Mouse (Mus musculus): Measurements from ENCODE around the gene Pik3ip1. TPM values are rescaled to one million over a fixed set of nuclear protein-coding genes. Genes with fewer than 3 reads are reported as not detected.

The Pik3ip1 gene
- polyA plus RNA-seq, 1 experiment from 2014 or later: 14.8 TPM

- H3K4me3 ChIP-seq (replicated peaks; ENCODE audit: low read depth, low read length): peak within 1 kb of the TSS; percentile 80
- H3K36me3 ChIP-seq (ENCODE audit: insufficient read depth, low read length): peaks cover 8% of the 10 kb centered on the region; the same call in 1 of the 2 replicates
- H3K27ac ChIP-seq: peak within 1 kb of the TSS; percentile 100
- peaks cover 10% of the 10 kb centered on the region; the same call in 1 of the 2 replicates for H3K4me1 ChIP-seq (replicated peaks; ENCODE audit: insufficient read depth, low read length)
- H3K9me3 ChIP-seq (replicated peaks; ENCODE audit: low read length): no peaks in the 10 kb centered on the region
- H3K9ac ChIP-seq (ENCODE audit: low read depth, low read length): peak within 1 kb of the TSS; percentile 97
- H3K4me2 ChIP-seq (ENCODE audit: low read length): peak within 1 kb of the TSS; percentile 96
- no peaks in the 10 kb centered on the region for H3K27me3 ChIP-seq (ENCODE audit: insufficient read depth, low read length)
- WGBS: under 1% methylated on average over 41 of the region's 41 CpGs
- peak; percentile 34 for ATAC-seq (replicated peaks; ENCODE audit: low FRiP score, low read depth)
- no peak for TF ChIP-seq CTCF (IDR thresholded peaks at IDR 0.05; ENCODE audit: low read depth)
- DNase-seq (ENCODE audit: low spot score): peak; percentile 84
These were observed 41.5 kb upstream of the Pik3ip1 start, which contains the start of gene Patz1 for GRCm38 (mm10) chr11:3288521-3289301. TSS of gene Patz1 (plus strand) at chr11:3288874.

GRCm38 (mm10) chr11:3289302-3289802, 40.8 kb upstream of the Pik3ip1 start:
- peaks cover 17% of the 10 kb centered on the region for H3K4me1 ChIP-seq (replicated peaks; ENCODE audit: insufficient read depth, low read length)
- 2% methylated on average over 28 of the region's 40 CpGs for WGBS
- TF ChIP-seq CTCF (IDR thresholded peaks at IDR 0.05; ENCODE audit: low read depth): no peak
- peak overlapping the region; percentile 96 for H3K4me2 ChIP-seq (ENCODE audit: low read length)
- H3K36me3 ChIP-seq (ENCODE audit: insufficient read depth, low read length): peaks cover 14% of the 10 kb centered on the region
- H3K9ac ChIP-seq (ENCODE audit: low read depth, low read length): peak overlapping the region; percentile 97
- peak overlapping the region; percentile 80 for H3K4me3 ChIP-seq (replicated peaks; ENCODE audit: low read depth, low read length)
- ATAC-seq (replicated peaks; ENCODE audit: low FRiP score, low read depth) (peak; percentile 81), DNase-seq (ENCODE audit: low spot score) (peak; percentile 93)
- peak overlapping the region; percentile 100 for H3K27ac ChIP-seq
- no peaks in the 10 kb centered on the region for H3K27me3 ChIP-seq (ENCODE audit: insufficient read depth, low read length)
- H3K9me3 ChIP-seq (replicated peaks; ENCODE audit: low read length): no peaks in the 10 kb centered on the region

DNA sequence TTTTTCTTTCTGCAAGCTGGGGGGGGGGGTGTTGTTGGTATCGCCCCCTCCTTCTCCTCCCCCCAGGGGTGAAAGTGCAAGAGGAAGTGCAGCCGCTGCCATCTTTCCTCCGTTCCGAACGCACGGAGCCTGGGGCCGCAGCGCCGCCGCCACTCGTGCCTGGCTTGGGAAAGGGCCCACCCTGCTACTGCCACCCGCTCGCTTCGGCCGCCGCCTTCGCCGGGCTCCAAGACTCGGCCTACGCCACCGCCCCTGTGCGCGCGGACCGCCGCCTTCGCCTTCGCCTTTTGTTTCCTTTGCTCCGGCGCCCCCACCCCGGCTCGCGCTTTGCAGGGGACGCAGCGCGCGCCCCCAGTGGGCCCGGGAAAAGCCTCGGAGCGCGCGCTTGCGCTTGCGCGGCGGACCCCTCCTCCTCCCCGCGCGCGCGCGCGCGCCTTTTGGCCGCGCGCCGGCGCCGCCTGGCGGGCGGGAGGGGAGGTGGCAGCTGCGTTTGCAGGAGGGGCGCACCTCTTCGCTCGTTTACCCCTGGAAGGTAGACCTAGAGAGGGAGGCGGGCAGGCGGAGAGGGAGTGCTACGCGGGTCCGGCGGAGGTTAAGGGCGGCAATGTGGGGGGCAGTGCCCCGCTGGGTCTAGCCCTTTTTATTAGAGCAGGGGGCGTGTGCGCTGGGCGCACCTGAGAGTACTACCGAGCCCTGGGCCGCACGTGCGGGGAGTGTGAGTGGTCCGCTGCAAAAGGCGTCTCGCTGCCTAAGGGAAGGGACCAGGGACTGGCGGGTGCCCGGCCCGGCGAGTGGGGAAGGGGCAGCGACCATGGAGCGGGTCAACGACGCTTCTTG, 40.2 kb upstream of the Pik3ip1 start:
- peak overlapping the region; percentile 100 for H3K27ac ChIP-seq
- H3K27me3 ChIP-seq (ENCODE audit: insufficient read depth, low read length): no peaks in the 10 kb centered on the region
- DNase-seq (ENCODE audit: low spot score) (peak; percentile 93), ATAC-seq (replicated peaks; ENCODE audit: low FRiP score, low read depth) (peak; percentile 59)
- peak overlapping the region; percentile 80 for H3K4me3 ChIP-seq (replicated peaks; ENCODE audit: low read depth, low read length)
- peaks cover 19% of the 10 kb centered on the region for H3K36me3 ChIP-seq (ENCODE audit: insufficient read depth, low read length)
- under 1% methylated on average over 81 of the region's 92 CpGs for WGBS
- H3K9me3 ChIP-seq (replicated peaks; ENCODE audit: low read length): no peaks in the 10 kb centered on the region
- peak overlapping the region; percentile 96 for H3K4me2 ChIP-seq (ENCODE audit: low read length)
- TF ChIP-seq CTCF (IDR thresholded peaks at IDR 0.05; ENCODE audit: low read depth): peak; percentile 63; the same call in 1 of the 2 replicates
- H3K9ac ChIP-seq (ENCODE audit: low read depth, low read length): peak overlapping the region; percentile 97
- H3K4me1 ChIP-seq (replicated peaks; ENCODE audit: insufficient read depth, low read length): peaks cover 20% of the 10 kb centered on the region

DNA sequence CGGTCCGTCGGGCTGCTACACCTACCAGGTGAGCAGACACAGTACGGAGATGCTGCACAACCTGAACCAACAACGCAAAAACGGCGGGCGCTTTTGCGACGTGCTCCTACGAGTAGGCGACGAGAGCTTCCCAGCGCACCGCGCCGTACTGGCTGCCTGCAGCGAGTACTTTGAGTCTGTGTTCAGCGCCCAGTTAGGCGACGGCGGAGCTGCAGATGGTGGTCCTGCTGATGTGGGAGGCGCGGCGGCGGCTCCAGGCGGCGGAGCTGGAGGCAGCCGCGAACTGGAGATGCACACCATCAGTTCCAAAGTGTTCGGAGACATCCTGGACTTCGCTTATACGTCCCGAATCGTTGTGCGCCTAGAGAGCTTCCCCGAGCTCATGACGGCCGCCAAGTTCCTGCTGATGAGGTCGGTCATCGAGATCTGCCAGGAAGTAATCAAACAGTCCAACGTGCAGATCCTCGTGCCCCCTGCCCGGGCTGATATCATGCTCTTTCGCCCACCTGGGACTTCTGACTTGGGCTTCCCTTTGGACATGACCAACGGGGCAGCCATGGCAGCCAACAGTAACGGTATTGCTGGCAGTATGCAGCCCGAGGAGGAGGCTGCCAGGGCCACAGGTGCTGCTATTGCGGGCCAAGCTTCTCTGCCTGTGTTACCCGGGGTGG, 39.4 kb upstream of the Pik3ip1 start:
- H3K4me1 ChIP-seq (replicated peaks; ENCODE audit: insufficient read depth, low read length): peaks cover 20% of the 10 kb centered on the region
- DNase-seq (ENCODE audit: low spot score) (peak; percentile 61), ATAC-seq (replicated peaks; ENCODE audit: low FRiP score, low read depth) (no peak)
- H3K27ac ChIP-seq: peak overlapping the region; percentile 100
- no peak for TF ChIP-seq CTCF (IDR thresholded peaks at IDR 0.05; ENCODE audit: low read depth)
- H3K9me3 ChIP-seq (replicated peaks; ENCODE audit: low read length): no peaks in the 10 kb centered on the region
- peak overlapping the region; percentile 96 for H3K4me2 ChIP-seq (ENCODE audit: low read length)
- H3K36me3 ChIP-seq (ENCODE audit: insufficient read depth, low read length): peaks cover 25% of the 10 kb centered on the region
- no peaks in the 10 kb centered on the region for H3K27me3 ChIP-seq (ENCODE audit: insufficient read depth, low read length)
- H3K4me3 ChIP-seq (replicated peaks; ENCODE audit: low read depth, low read length): peak overlapping the region; percentile 80
- H3K9ac ChIP-seq (ENCODE audit: low read depth, low read length): peak overlapping the region; percentile 97
- under 1% methylated on average over 50 of the region's 50 CpGs for WGBS

- Histone ChIP-seq H3K9me3 (replicated peaks; ENCODE audit: low read length) (no peaks in the 10 kb centered on the region), H3K27me3 (ENCODE audit: insufficient read depth, low read length) (no peaks in the 10 kb centered on the region), H3K36me3 (ENCODE audit: insufficient read depth, low read length) (peaks cover 32% of the 10 kb centered on the region), H3K4me2 (ENCODE audit: low read length) (peak overlapping the region; percentile 96), H3K27ac (peak overlapping the region; percentile 100), H3K4me1 (replicated peaks; ENCODE audit: insufficient read depth, low read length) (peaks cover 20% of the 10 kb centered on the region), H3K4me3 (replicated peaks; ENCODE audit: low read depth, low read length) (peak overlapping the region; percentile 80), H3K9ac (ENCODE audit: low read depth, low read length) (peak overlapping the region; percentile 97)
- 1% methylated on average over 26 of the region's 26 CpGs for WGBS
- TF ChIP-seq CTCF (IDR thresholded peaks at IDR 0.05; ENCODE audit: low read depth): no peak
- no peak for DNase-seq (ENCODE audit: low spot score)
- ATAC-seq (replicated peaks; ENCODE audit: low FRiP score, low read depth): no peak
These were observed 38.7 kb upstream of the Pik3ip1 start for GRCm38 (mm10) chr11:3291311-3292061.
